Comparison of ENCODE assay signal across 27 mouse cellular contexts in the genomic region with DNA sequence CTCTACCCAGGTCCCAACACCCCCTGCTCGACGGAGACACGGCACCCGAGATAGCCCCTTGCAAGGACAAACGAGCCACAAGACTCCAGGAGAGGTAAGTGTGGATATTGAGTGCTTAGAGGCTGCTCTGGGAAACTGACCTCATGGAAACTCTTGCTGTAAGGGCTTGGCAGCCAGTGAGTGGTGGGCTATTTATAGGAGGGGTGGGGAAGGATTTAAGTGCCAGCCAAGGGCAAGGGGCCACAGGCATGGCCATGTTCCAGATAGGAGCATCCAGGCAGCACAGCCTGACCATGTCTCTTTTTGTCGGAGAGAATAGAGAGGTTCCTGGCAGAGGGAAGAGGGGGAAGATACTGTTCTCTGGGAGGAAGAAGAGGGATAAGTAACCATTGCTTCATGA. TPM values are rescaled to one million over a fixed set of nuclear protein-coding genes. Genes with fewer than 3 reads are reported as not detected.
A peak's percentile ranks its signal among the peaks of the same experiment; 100 is the strongest.
DNase-seq lines count a peak whose midpoint lies in the region; ATAC-seq and TF ChIP-seq lines count a peak whose summit lies in the region.
"Had no signal": no experiment of that assay in that cellular context is flagged by ENCODE, and none has a peak within 500 bp of the region (broad histone marks: within the 10 kb centered on the region; RNA-seq: fewer than 3 reads in every experiment).

No protein-coding gene starts in this region.

- H3K4me2 ChIP-seq in heart, embryonic 12.5 days, result peak overlapping the region; percentile 13; the same call in 1 of the 2 replicates
- H3K4me2 ChIP-seq: embryonic facial prominence, embryonic 15.5 days; kidney, embryonic 15.5 days; limb, embryonic 13.5 days; liver, embryonic 15.5 days; midbrain, embryonic 11.5 days had no signal

- peak; percentile 69 for DNase-seq in gastrocnemius, adult 2 months
- DNase-seq in gastrocnemius, adult 8-10 months (ENCODE audit: low spot score in 2 of 2), result no peak
- DNase-seq in heart, adult 18-20 months, result peak; percentile 76 to 78
- peak; percentile 68 to 82 for DNase-seq in heart, postnatal 10 days
- no peak for DNase-seq in retina, embryonic 14.5 days (ENCODE audit: low spot score)
- no peak for DNase-seq in embryo, embryonic 9.5 days (ENCODE audit: extremely low spot score)
- no peak for DNase-seq in urinary bladder, adult 18-20 months (ENCODE audit: low spot score in 2 of 2)
- DNase-seq: adrenal gland, postnatal 25 days; cerebellum, adult 8-10 months; kidney, postnatal 36 days; layer of hippocampus, postnatal 36 days; right cerebral cortex, postnatal 14 days; spleen, adult 18-20 months had no signal

- peak overlapping the region; percentile 84 for H3K27ac ChIP-seq in gastrocnemius, adult 2 months
- peak overlapping the region; percentile 96 for H3K27ac ChIP-seq in heart, embryonic 12.5 days (ENCODE audit: poor library complexity, severe bottlenecking)
- H3K27ac ChIP-seq: embryonic facial prominence, embryonic 15.5 days; hindbrain, postnatal 0 days; kidney, embryonic 15.5 days; limb, embryonic 13.5 days; liver, embryonic 15.5 days had no signal

- H3K9ac ChIP-seq in heart, embryonic 12.5 days, result no peak overlapping the region
- H3K9ac ChIP-seq: embryonic facial prominence, embryonic 15.5 days; kidney, embryonic 15.5 days; limb, embryonic 13.5 days; liver, embryonic 15.5 days had no signal

- no peaks in the 10 kb centered on the region for H3K9me3 ChIP-seq in heart, embryonic 12.5 days (replicated peaks)
- H3K9me3 ChIP-seq: embryonic facial prominence, embryonic 15.5 days; kidney, embryonic 15.5 days; limb, embryonic 13.5 days; liver, embryonic 15.5 days had no signal

- peak overlapping the region; percentile 19; the same call in 1 of the 2 replicates for H3K4me3 ChIP-seq in gastrocnemius, adult 2 months
- no peak overlapping the region for H3K4me3 ChIP-seq in heart, embryonic 12.5 days
- H3K4me3 ChIP-seq: embryonic facial prominence, embryonic 15.5 days; kidney, embryonic 15.5 days; limb, embryonic 13.5 days; liver, embryonic 15.5 days had no signal

- peaks cover 35% of the 10 kb centered on the region for H3K36me3 ChIP-seq in heart, embryonic 12.5 days
- H3K36me3 ChIP-seq: embryonic facial prominence, embryonic 15.5 days; kidney, embryonic 15.5 days; limb, embryonic 13.5 days; liver, embryonic 15.5 days had no signal

- no peak for TF ChIP-seq CTCF in gastrocnemius, adult 2 months (IDR thresholded peaks at IDR 0.05)

- intact Hi-C loops in gastrocnemius, adult 2 months (cut with DNase I), result no loop called here
- intact Hi-C loops in heart, postnatal 10 days (cut with DNase I), result no loop called here

- ATAC-seq in heart, embryonic 12.5 days (ENCODE audit: insufficient number of reproducible peaks, low FRiP score), result peak; percentile 41
- ATAC-seq: forebrain, embryonic 14.5 days; hindbrain, postnatal 0 days; intestine, embryonic 16.5 days had no signal

- 39% methylated on average over 6 of the region's 6 CpGs for WGBS in heart, embryonic 12.5 days

- H3K27me3 ChIP-seq in heart, embryonic 12.5 days (replicated peaks), result no peaks in the 10 kb centered on the region
- H3K27me3 ChIP-seq: embryonic facial prominence, embryonic 15.5 days; kidney, embryonic 15.5 days; limb, embryonic 13.5 days had no signal

- H3K4me1 ChIP-seq in heart, embryonic 12.5 days (replicated peaks), result peaks cover 69% of the 10 kb centered on the region

RNA-seq across cellular contexts. Expression of a gene that starts 21.3 kb away (rescaled TPM):
- 100 to 1,000 TPM; 238 to 380 TPM for total RNA-seq in gastrocnemius, adult 2 months (2021)
- total RNA-seq in gastrocnemius, adult 8-10 months (2022), result 100 to 1,000 TPM; 273 to 345 (median 299) TPM
- 100 to 1,000 TPM; 112 to 119 TPM for total RNA-seq in heart, adult 18-20 months (2021)
- 30.2 and 30.4 TPM in 2 replicates for polyA plus RNA-seq in heart, embryonic 12.5 days (2016; fragmentation: Nextera tagmentation; extraction: Ambion mirVana)
- total RNA-seq in heart, postnatal 10 days (2021), result 10 to 100 TPM; 85.0 to 90.5 TPM

RNA-seq across cellular contexts. Expression of a gene that starts 35.9 kb away (rescaled TPM):
- total RNA-seq in gastrocnemius, adult 2 months (2021), result under 1 TPM; 0.26 to 0.47 TPM
- total RNA-seq in gastrocnemius, adult 8-10 months (2022), result under 1 TPM; 0.07 to 0.25 (median 0.14) TPM
- total RNA-seq in heart, adult 18-20 months (2021), result under 1 TPM; 0.12 to 0.21 TPM
- polyA plus RNA-seq in heart, embryonic 12.5 days (2016; fragmentation: Nextera tagmentation; extraction: Ambion mirVana), result 0.14 and 0.26 TPM in 2 replicates
- under 1 TPM; 0.20 to 0.53 TPM for total RNA-seq in heart, postnatal 10 days (2021)
- total RNA-seq: layer of hippocampus, adult 8-10 months; layer of hippocampus, postnatal 36 days; megakaryocyte progenitor cell, adult 5-6 weeks; neutrophil, adult 5-6 weeks had no signal
- polyA plus RNA-seq: embryonic facial prominence, embryonic 15.5 days; forebrain, embryonic 14.5 days; hindbrain, embryonic 11.5 days; lung, embryonic 16.5 days had no signal

Comparison
In these comparisons a context has a peak if more than half of its experiments do, and no peak if none do; other contexts are left out.
1. DNase-seq: peak in gastrocnemius, adult 2 months (single experiment), heart, adult 18-20 months (2 of 2) and heart, postnatal 10 days (2 of 2); none in gastrocnemius, adult 8-10 months (0 of 2), retina, embryonic 14.5 days (single experiment), embryo, embryonic 9.5 days (single experiment) and urinary bladder, adult 18-20 months (0 of 2).